Mouse (Mus musculus) spleen, adult 2 months (tissue): ENCODE measurements around the gene Scube1. TPM values are rescaled to one million over a fixed set of nuclear protein-coding genes. Genes with fewer than 3 reads are reported as not detected.

ENCODE experiments used
- DNase-seq, 2 experiments: peaks; one replicate each; pipeline versions ENCODE4 v3.0.0 to v3.0.0-alpha.2; 2012 to 2021; ENCODE audit warnings: low spot score in 2 of 2, low read depth in 1 of 2
- H3K27ac ChIP-seq: fragments of 200-500 bp; 2 replicates; pipeline ENCODE4 v1.5.1; 2012; ENCODE audit warnings: low read length, inconsistent platforms; ENCODE audit not compliant: insufficient read depth
- H3K27me3 ChIP-seq: fragments of 200-500 bp; 2 replicates; pipeline ENCODE4 v1.6.1; 2012; ENCODE audit warnings: mild to moderate bottlenecking, moderate library complexity, low read length, inconsistent platforms; ENCODE audit not compliant: control insufficient read depth, insufficient read depth
- H3K36me3 ChIP-seq: fragments of 200-500 bp; 2 replicates; pipeline ENCODE4 v1.6.1; 2012; ENCODE audit warnings: mild to moderate bottlenecking, low read length, inconsistent platforms; ENCODE audit not compliant: control insufficient read depth, insufficient read depth
- H3K4me1 ChIP-seq: fragments of 200-500 bp; 2 replicates; pipeline ENCODE4 v1.6.1; 2011; ENCODE audit warnings: inconsistent platforms; ENCODE audit not compliant: control insufficient read depth, insufficient read depth, insufficient read length
- H3K4me3 ChIP-seq: fragments of 200-500 bp; 2 replicates; pipeline ENCODE4 v1.5.1; 2011; ENCODE audit warnings: mild to moderate bottlenecking, inconsistent platforms; ENCODE audit not compliant: insufficient read depth, insufficient read length; ENCODE audit errors: extremely low read depth
- CTCF ChIP-seq: fragments of 200-500 bp; IDR thresholded peaks from 2 replicates; pipeline ENCODE4 v1.5.1; 2011; ENCODE audit warnings: mild to moderate bottlenecking, inconsistent platforms; ENCODE audit not compliant: insufficient read depth, insufficient read length, insufficient replicate concordance; ENCODE audit errors: extremely low read depth
- POLR2A ChIP-seq: fragments of 200-500 bp; IDR thresholded peaks from 2 replicates; pipeline ENCODE4 v1.6.1; 2011; ENCODE audit warnings: low read depth, low read length, inconsistent platforms
- WGBS: fragments of 180-500 bp; shearing (Covaris S2); methylation state at CpG from one replicate; pipeline ENCODE4 v1.1.7; 2018; 5-methylcytosine and 5-hydroxymethylcytosine counted together
- polyA plus RNA-seq: library from polyadenylated mRNA; depleted of rRNA; stranded (reverse); fragments of >200 nt; gene quantifications from 2 replicates; pipeline ENCODE4 v1.2.3, GENCODE M21; 2012

Scube1 gene
- polyA plus RNA-seq, 1 experiment = 8.8 TPM

DNA sequence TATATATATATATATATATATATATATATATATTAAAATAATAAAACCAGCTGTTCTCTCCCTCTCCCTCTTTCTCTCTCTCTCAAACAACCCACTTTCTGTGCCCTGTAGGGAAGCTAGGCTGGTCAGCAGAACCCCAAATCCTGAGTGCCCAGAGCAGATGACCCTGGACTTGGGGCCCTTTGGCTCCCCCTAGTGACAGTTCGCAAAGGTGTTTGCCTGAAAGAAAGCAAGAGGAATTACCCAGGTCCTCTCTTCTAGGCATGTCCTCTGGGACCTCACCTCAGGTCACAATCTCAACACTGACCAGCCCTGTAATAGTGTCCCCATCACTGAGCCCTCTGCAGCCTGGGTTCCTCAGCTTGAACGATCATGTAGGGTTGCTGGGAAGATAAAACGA lies 2.8 kb upstream of the Scube1 start:
- Histone ChIP-seq H3K36me3 (no peaks in the 10 kb centered on the region), H3K27me3 (peaks cover 14% of the 10 kb centered on the region; the same call in 1 of the 2 replicates), H3K27ac (no peak overlapping the region), H3K4me3 (no peak overlapping the region), H3K4me1 (no peaks in the 10 kb centered on the region)
- 28% methylated on average over 3 of the region's 3 CpGs for WGBS
- no peak for TF ChIP-seq POLR2A
- peak; percentile 11; the same call in 1 of the 2 replicates for TF ChIP-seq CTCF
- DNase-seq = peak in 1 of 2 experiments; percentile 7

DNA sequence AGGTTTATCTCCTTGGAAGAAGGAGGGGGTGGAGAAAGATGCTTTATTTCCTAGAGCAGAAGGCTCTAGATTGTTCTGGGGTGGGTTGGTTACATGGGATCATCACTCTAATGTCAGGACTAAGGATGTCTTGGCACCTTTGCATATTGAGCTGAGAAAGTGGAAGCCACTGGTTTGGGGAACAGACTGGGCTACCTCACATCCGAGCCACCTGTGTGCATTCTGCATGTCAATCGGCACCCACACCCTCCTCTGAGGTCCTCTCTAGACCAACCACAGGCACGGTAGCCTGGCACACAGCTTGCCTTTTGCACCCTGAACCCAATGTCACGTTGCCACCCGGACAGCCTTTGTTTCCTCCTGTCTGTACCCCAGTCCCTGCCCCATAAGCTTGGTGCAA lies 1.9 kb upstream of the Scube1 start:
- TF ChIP-seq CTCF = no peak
- no peak for TF ChIP-seq POLR2A
- Histone ChIP-seq H3K27ac (no peak overlapping the region), H3K4me1 (no peaks in the 10 kb centered on the region), H3K27me3 (peaks cover 14% of the 10 kb centered on the region; the same call in 1 of the 2 replicates), H3K4me3 (no peak overlapping the region), H3K36me3 (no peaks in the 10 kb centered on the region)
- WGBS = 71% methylated on average over 5 of the region's 5 CpGs
- DNase-seq = no peak

DNA sequence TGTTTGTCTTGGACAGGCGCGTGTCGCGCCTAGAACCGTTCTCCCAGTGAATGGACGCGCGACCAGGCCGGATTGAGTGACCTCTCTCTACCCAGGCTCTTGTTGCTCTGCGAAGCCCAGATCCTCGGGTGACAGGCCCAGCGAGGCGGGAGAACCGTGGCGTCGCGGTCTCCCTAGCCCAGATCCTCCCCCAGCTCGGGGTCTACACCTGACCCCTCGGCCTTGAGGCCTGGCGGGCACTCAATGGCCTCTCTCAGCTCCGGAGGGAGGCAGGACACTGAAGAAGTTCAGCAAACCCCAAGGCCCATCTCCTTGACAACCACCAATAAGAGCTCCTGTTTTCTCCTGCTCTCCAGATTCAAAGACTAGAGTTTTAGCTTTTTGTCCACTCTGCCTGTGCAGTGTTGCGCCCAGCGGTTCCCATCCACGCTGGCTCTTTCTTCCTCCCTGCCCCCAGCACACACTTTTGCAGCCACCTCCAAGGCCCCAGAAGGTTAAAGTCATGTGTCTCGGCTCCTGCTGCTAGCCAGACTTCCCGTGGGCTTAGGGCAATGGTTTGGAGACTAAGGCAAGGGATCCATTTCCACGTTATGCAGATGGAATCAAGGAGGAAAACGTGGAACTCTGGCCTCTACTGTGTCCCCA lies 857 bp upstream of the Scube1 start:
- Histone ChIP-seq H3K27me3 (peaks cover 14% of the 10 kb centered on the region; the same call in 1 of the 2 replicates), H3K36me3 (no peaks in the 10 kb centered on the region), H3K4me3 (no peak overlapping the region), H3K27ac (no peak overlapping the region), H3K4me1 (no peaks in the 10 kb centered on the region)
- 35% methylated on average over 28 of the region's 28 CpGs for WGBS
- DNase-seq = no peak
- no peak for TF ChIP-seq CTCF
- TF ChIP-seq POLR2A = no peak

DNA sequence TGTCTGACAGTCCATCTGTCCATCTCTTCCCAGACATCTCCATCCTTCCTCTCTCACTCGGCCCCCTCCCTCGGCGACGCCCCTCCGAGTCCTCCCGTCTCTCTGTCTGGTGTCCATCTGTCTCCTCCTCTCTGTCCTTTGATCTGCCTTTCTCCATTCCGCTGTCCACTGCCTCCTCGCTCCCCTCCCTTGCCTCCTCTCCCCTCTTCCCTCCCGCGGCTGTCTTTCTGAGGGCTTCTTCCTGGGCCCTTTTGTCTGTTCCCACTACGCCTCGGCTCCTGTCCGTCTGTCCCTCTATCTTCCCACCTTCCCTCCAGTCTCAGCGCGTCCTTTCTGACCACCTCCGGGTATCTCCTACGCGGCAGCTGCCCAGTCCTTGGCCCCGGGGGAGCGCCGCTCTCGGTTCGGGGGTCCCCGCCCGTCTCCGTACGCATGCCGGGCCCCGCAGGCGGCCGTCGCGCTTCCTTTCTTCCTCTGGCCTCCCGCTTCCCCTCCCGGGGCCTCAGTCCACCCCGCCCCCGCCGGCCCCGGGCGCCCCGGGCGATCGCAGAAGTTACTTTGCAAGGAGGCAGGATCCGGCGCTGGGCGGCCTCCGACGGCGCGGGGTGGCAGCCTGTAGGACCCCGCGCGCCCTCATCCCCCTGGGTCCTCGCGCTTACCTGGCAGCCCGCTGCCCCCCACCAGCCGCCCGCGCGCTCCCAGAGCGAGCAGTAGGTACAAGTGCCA lies 498 bp downstream of the Scube1 start:
- TF ChIP-seq POLR2A (no peak), CTCF (no peak)
- H3K27ac ChIP-seq = no peak overlapping the region
- H3K4me3 ChIP-seq = peak overlapping the region; percentile 38; the same call in 1 of the 2 replicates
- peaks cover 14% of the 10 kb centered on the region; the same call in 1 of the 2 replicates for H3K27me3 ChIP-seq
- WGBS = 4% methylated on average over 58 of the region's 61 CpGs
- H3K36me3 ChIP-seq = no peaks in the 10 kb centered on the region
- no peaks in the 10 kb centered on the region for H3K4me1 ChIP-seq
- no peak for DNase-seq

DNA sequence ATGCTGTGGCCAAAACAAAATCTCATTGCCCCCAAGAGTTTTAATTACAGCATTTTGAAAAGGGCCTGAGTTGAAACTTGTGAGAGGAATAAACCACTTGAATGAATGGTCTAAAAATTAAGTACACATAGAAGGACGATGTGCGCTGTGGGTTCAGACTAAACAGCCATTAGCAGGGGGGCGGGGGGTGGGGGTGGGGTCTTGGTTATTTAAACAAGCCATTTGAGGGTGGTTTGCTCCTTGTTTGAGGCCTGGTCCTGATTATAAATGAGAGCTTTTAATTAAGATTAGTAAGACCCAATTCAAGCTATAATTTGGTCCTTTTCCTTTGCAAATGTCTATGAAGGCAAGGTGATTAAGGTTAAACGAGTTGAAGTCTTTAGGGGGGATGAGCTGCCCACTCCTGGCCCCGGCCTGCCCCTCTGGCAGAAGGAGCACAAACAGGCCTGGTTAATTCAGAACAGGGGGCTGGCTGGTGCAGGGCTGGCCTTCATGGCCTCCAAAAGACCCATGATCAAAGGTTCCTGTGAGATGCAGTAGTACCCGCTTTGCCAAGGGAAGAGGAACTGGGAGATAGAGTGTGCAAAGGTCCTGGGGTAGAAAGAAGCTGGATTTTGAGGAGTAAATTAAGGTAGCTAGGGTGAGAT lies 9.1 kb downstream of the Scube1 start:
- H3K36me3 ChIP-seq = no peaks in the 10 kb centered on the region
- DNase-seq = no peak
- no peak for TF ChIP-seq CTCF
- no peak for TF ChIP-seq POLR2A
- no peak overlapping the region for H3K27ac ChIP-seq
- 80% methylated on average over 6 of the region's 6 CpGs for WGBS
- no peaks in the 10 kb centered on the region for H3K27me3 ChIP-seq
- H3K4me1 ChIP-seq = no peaks in the 10 kb centered on the region
- no peak overlapping the region for H3K4me3 ChIP-seq

DNA sequence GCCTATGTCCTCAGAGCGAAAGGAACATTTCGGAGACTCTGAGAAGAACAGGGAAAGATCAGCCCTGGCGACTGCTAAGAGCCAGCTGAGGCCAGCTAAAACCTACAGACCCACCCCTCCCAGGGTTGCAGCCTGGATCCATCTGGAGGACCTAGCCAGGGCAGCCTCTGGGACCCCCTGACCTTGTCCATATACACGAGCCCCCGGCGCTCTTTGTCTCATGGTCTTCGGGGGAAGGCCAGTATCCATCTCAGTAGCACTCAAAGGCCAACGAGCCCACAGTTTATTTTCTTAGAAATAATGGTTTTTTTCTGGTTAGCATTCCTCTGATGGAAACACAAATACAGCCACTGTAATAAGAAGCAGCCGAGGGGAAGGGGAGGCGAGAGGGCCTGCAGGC lies 12.0 kb downstream of the Scube1 start:
- 91% methylated on average over 10 of the region's 10 CpGs for WGBS
- TF ChIP-seq CTCF (no peak), POLR2A (no peak)
- Histone ChIP-seq H3K4me1 (no peaks in the 10 kb centered on the region), H3K27ac (no peak overlapping the region), H3K4me3 (no peak overlapping the region), H3K36me3 (no peaks in the 10 kb centered on the region), H3K27me3 (no peaks in the 10 kb centered on the region)
- DNase-seq = no peak
